Mouse (Mus musculus) naive thymus-derived CD4-positive, alpha-beta T cell, adult 2 months (primary cell): ENCODE measurements around the gene Cpsf6.
"Not testable (repeated sequence)": the region's sequence is repeated elsewhere in the genome, so short reads cannot be mapped to it uniquely, and the experiment has no call there.

Source experiments
- DNase-seq: peaks from one replicate; pipeline ENCODE4 v3.0.0-alpha.2; 2011; ENCODE audit warnings: low read depth

Gene Cpsf6

GRCm38 (mm10) chr10:117399839-117400238, 20.0 kb upstream of the Cpsf6 start:
- no peak for DNase-seq

DNA sequence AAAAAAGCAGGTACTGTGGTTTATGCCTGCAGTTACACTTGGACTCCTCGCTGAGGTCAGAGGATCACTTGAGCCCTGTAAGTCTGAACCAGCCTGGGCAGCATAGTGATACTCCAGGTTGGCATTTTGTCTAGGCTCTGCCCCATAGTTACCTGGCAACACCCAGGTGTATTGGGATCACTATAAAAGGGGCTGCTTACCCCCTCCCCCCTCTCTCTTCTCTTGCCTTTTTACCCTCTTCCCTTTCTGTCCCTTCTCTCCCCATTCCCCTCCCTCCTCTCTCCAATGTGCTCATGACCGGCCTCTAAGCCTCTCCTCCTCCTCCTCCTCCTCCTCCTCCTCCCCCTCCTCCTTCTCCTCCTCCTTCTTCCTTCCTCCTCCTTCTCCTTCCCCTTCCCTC, 19.4 kb upstream of the Cpsf6 start:
- DNase-seq = no peak

- peak; percentile 76 for DNase-seq
Measured at GRCm38 (mm10) chr10:117398044-117398780, 18.4 kb upstream of the Cpsf6 start.

DNA sequence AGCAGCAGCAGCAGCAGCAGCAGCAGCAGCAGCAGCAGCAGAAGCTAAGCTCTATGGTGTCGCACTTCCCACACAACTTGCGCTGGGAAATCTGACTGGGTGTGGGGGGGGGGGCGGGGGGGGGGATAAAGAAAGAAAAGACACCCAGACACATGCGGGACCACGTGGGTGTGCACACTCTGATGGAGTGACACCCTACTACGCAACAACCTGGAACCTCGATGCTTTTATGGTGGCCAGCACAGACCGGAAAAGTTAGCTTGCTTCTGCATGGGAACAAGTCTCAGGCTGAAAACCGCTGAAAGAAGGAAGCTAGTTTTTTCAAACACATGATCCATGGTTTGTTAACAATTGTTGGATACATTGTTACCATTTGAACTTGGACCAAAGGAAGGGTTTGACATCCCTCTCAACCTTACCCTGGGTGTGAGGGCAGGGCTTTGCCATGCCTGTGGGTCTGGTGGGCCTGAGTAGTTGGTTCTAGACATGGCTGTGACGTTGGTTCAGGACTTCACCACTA, 17.4 kb upstream of the Cpsf6 start:
- peak; percentile 34 for DNase-seq

- DNase-seq = no peak
Measured at GRCm38 (mm10) chr10:117396386-117397048, 16.7 kb upstream of the Cpsf6 start.

- no peak for DNase-seq
Measured at GRCm38 (mm10) chr10:117395801-117396200, 16.0 kb upstream of the Cpsf6 start.

DNA sequence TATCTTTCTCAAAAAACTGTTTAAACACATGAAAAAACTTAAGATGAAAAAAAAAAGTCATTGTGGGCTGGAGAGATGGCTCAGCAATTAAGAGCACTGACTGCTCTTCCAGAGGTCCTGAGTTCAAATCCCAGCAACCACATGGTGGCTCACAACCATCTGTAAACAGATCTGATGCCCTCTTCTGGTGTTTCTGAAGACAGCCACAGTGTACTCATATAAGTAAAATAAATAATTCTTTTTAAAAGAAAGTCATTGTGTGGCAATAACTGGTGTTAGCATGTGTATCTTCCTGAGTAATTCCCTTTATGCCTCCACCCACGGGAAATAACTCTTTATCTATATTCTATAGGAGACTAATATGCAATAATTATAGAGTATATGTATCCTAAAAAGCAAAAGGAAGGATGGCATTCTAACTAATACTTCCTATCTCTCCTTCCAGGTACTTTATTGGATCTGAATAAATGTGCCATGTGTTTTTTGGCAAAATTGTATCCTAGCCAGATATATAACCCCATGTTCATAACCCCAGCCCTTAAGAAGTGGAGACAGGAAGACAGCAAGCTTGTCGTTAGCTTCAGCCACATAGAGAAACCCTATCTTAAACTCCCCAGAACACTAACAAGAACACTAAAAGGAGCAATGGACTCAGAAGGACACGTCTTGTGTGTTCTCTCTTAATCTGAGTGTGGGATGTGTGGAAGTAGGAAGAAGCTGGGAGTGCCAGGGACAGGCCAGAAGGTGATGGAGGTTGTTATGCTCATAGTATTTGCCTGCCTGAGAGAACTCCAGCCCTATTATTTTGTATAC, 15.1 kb upstream of the Cpsf6 start:
- no peak for DNase-seq

- no peak for DNase-seq
Measured at GRCm38 (mm10) chr10:117393891-117394395, 14.1 kb upstream of the Cpsf6 start.

- peak; percentile 86 for DNase-seq
Measured at GRCm38 (mm10) chr10:117393196-117393890, 13.5 kb upstream of the Cpsf6 start.

GRCm38 (mm10) chr10:117392832-117393195, 13.0 kb upstream of the Cpsf6 start:
- no peak for DNase-seq

DNA sequence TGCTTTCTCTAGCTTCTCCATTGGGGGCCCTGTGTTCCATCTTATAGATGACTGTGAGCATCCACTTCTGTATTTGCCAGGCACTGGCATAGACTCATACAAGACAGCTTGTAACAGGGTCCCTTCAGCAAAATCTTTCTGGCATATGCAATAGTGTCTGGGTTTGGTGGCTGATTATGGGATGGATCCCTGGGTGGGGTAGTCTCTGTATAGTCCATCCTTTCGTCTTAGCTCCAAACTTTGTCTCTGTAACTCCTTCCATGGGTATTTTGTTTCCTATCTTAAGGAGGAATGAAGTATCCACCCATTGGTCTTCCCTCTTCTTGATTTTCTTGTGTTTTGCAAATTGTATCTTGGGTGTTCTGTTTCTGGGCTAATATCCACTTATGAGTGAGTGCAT, 12.6 kb upstream of the Cpsf6 start:
- DNase-seq = not testable (repeated sequence)

GRCm38 (mm10) chr10:117391801-117392200, 12.0 kb upstream of the Cpsf6 start:
- no peak for DNase-seq

DNA sequence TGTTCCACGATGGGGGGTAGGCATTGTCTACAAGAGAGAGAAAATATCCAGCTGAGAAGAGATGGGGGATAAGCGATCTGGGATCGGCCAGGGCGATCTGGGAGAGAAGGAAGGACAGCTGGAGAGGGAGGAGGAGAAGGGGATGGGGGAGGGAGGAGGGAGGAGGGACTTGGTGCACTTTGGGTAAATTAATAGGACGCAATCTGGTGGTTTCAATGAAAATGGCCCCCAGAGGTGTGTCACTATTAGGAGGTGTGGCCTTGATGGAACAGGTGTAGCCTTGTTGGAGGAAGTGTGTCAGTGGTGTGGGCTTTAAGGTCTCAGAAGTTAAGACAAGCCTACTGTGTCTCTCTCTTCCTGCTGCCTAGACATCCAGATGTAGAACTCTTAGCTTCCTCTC, 11.2 kb upstream of the Cpsf6 start:
- DNase-seq = no peak

GRCm38 (mm10) chr10:117389904-117390875, 10.4 kb upstream of the Cpsf6 start:
- DNase-seq = no peak

GRCm38 (mm10) chr10:117389371-117389740, 9.5 kb upstream of the Cpsf6 start:
- DNase-seq = no peak

- no peak for DNase-seq
Measured at GRCm38 (mm10) chr10:117388637-117389370, 9.0 kb upstream of the Cpsf6 start.

DNA sequence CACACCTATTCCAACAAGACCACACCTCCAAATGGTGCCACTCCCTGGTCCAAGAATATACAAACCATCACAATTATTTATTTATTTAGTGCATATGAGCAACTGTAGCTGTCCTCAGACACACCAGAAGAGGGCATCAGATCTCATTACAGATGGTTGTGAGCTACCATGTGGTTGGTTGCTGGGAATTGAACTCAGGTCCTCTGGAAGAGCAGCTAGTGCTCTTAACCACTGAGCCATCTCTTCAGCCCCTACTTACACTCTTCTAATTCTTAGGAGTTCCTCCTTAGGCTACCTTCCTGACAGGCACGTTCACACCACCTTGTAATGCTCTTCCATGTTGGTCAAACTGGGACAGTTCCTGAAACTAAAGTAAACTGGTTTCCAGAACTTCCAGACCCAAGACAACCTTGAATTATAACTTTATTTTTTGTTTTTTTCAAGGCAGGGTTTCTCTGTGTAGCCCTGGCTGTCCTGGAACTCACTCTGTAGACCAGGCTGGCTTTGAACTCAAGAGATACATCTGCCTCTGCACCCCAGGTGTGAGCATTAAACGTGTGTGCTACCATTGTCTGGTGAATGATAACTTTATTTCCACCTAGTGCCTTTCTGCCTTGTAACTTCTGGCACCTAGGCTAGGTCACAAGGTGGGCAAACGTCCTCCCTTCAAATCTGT, 8.3 kb upstream of the Cpsf6 start:
- not testable (repeated sequence) for DNase-seq

- DNase-seq = no peak
Measured at GRCm38 (mm10) chr10:117386981-117387380, 7.2 kb upstream of the Cpsf6 start.

GRCm38 (mm10) chr10:117386261-117386660, 6.4 kb upstream of the Cpsf6 start:
- DNase-seq = no peak
